Mouse (Mus musculus) spleen, adult 2 months (tissue): Measurements from ENCODE around the gene Mapkapk2.

ENCODE experiments used
- CTCF ChIP-seq: fragments of 200-500 bp; IDR thresholded peaks from 2 replicates; pipeline ENCODE4 v1.5.1; 2011; ENCODE audit warnings: mild to moderate bottlenecking, inconsistent platforms; ENCODE audit not compliant: insufficient read depth, insufficient read length, insufficient replicate concordance; ENCODE audit errors: extremely low read depth
- POLR2A ChIP-seq: fragments of 200-500 bp; IDR thresholded peaks from 2 replicates; pipeline ENCODE4 v1.6.1; 2011; ENCODE audit warnings: low read depth, low read length, inconsistent platforms

DNA sequence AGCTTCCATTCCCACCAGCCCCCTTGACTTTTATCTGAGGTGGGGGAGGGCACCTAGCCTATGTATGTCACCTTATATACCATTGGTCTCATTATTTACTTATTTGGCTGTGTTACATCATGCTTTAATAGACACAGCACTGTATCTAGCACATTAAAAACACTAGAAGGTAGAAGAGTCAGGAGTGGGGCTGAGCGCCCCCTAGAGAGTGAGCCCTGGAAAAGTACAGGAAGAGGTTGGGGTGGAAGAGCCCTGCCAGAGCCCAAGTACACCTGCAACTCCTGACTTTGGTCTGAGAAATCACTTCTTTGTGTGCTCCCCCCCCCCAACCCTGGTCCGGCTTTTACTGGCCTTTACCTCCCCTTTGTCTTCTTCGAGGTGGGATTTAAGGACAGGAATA, 24.4 kb upstream of the Mapkapk2 start:
- 0 out of 2 replicates have a peak, but pooled peaks have one; percentile 11 for TF ChIP-seq CTCF
- no peak for TF ChIP-seq POLR2A
